Mouse (Mus musculus) retina, postnatal 7 days (tissue): ENCODE data around the gene C1qtnf3.
"Not testable (repeated sequence)": the region's sequence is repeated elsewhere in the genome, so short reads cannot be mapped to it uniquely, and the experiment has no call there.

Experiments used
- DNase-seq: peaks from one replicate; pipeline ENCODE4 v3.0.0-alpha.2; 2012; ENCODE audit warnings: low read depth, low spot score

C1qtnf3 gene

GRCm38 (mm10) chr15:10959277-10960026 is 7.3 kb downstream of the C1qtnf3 start:
- no peak for DNase-seq

DNA sequence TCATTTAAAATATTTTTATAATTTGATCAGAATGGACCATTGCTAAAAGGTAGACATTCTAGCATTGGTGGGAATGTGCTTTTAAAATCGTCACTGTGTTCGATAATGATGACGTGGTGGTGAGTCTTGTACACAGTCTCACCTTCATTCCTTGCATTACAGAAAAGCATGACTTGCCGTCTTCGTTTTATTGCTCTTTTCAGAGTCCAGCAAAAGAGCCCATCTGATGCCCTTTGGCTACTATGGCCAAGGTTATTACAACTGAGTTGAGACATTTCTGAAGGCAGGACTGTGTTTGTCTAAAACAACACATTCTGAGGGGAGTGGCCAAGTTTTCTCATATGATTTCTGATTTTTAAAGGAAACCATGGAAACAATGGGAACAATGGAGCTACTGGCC is 8.1 kb downstream of the C1qtnf3 start:
- DNase-seq, result no peak

- DNase-seq, result no peak
Measured at GRCm38 (mm10) chr15:10962601-10963000, 10.5 kb downstream of the C1qtnf3 start.

DNA sequence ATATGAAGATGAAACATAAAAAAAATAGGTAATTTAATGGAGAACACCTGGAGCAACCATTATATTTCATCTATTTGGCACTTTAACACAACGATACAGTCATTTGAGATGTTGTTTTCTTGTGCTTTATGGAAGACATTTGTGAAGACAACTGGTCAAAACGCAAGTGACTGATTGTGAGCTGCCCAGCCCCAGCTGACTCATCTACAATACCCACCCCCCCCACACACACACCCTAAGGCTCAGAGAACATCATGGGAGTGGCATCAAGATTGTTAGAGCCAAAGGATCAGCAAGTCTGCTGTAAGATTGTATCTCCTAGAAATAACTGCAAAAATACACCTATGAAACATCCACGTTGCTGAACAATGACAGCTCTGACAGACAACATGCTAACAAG is 17.3 kb downstream of the C1qtnf3 start:
- DNase-seq, result no peak

DNA sequence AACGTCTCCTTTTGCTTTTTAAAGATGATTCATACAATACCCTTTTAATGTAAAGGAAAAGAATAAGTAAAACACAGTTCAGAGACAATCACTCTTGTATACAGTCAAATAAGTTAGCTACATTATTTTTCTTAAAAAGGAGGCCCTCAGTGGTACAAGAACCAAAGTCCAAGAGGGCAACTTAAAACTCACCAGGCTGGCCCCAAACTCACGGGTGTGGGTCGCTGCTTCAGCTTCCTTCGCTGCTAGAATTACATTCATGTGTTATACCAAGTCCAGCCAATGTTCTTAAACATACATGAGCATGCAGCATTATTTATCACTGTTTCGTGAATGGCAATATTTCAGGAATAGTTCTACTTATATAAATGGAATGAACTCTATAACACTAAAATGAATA is 18.6 kb downstream of the C1qtnf3 start:
- DNase-seq, result no peak

DNA sequence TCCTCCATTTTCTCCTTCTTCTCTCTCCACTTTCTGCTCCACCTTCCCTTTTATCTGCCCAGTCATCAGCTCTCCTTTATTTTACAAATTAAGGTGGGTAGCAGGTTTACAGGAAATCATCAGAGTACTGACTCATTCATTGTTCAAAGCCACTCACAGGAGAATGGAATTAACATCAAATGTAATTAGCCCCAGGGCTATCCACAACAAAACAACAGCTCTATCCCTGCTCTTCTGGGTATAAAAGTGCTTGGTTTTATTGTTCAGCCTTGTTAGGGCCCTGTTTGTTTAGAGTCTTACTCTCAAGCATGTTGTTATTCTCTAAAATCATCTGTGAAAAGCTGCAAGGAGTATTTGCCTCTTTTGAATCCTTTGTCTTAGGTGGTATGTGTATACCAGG is 25.0 kb downstream of the C1qtnf3 start:
- no peak for DNase-seq

GRCm38 (mm10) chr15:10980712-10981111 is 28.6 kb downstream of the C1qtnf3 start:
- DNase-seq, result no peak

- DNase-seq, result peak; percentile 83
Measured at GRCm38 (mm10) chr15:10981377-10982063, 29.4 kb downstream of the C1qtnf3 start, which contains the start of gene Amacr. Gene Amacr, plus strand, starts transcription at chr15:10981756.

- no peak for DNase-seq
Measured at GRCm38 (mm10) chr15:10982064-10982435, 29.9 kb downstream of the C1qtnf3 start.

GRCm38 (mm10) chr15:10985756-10986155 is 33.6 kb downstream of the C1qtnf3 start:
- no peak for DNase-seq

- not testable (repeated sequence) for DNase-seq
Measured at GRCm38 (mm10) chr15:10986477-10986876, 34.3 kb downstream of the C1qtnf3 start.

GRCm38 (mm10) chr15:10990411-10990810 is 38.3 kb downstream of the C1qtnf3 start:
- DNase-seq, result no peak

GRCm38 (mm10) chr15:10991566-10991965 is 39.4 kb downstream of the C1qtnf3 start:
- DNase-seq, result no peak

- DNase-seq, result no peak
Measured at GRCm38 (mm10) chr15:10999832-11000231, 47.7 kb downstream of the C1qtnf3 start.

- no peak for DNase-seq
Measured at GRCm38 (mm10) chr15:11000421-11000820, 48.3 kb downstream of the C1qtnf3 start, which contains the start of gene Slc45a2. Gene Slc45a2, plus strand, starts transcription at chr15:11000721.

- DNase-seq, result no peak
Measured at GRCm38 (mm10) chr15:11003791-11004190, 51.7 kb downstream of the C1qtnf3 start.

- no peak for DNase-seq
Measured at GRCm38 (mm10) chr15:11004646-11005045, 52.5 kb downstream of the C1qtnf3 start.

DNA sequence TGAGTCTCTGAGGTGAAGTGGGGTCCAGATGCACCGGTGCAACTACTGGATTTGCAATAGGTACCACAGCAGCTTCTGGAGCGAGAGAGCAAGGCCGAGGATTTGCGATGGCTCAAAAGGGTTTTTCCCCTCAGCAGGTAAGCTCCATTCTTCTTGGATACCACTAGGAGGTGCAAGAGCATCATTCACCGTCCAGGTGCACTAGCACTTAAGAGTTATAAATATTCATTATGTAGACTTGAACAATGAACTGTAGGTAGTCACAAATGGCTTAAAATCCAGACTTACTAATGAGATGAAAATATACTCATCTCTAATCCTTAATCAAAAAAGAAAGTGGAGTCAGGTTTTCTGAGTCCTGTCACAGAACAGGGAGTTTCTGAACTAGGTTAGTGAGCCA is 56.6 kb downstream of the C1qtnf3 start:
- no peak for DNase-seq

- DNase-seq, result no peak
Measured at GRCm38 (mm10) chr15:11010976-11011548, 58.9 kb downstream of the C1qtnf3 start.

GRCm38 (mm10) chr15:11014931-11015330 is 62.8 kb downstream of the C1qtnf3 start:
- DNase-seq, result no peak

DNA sequence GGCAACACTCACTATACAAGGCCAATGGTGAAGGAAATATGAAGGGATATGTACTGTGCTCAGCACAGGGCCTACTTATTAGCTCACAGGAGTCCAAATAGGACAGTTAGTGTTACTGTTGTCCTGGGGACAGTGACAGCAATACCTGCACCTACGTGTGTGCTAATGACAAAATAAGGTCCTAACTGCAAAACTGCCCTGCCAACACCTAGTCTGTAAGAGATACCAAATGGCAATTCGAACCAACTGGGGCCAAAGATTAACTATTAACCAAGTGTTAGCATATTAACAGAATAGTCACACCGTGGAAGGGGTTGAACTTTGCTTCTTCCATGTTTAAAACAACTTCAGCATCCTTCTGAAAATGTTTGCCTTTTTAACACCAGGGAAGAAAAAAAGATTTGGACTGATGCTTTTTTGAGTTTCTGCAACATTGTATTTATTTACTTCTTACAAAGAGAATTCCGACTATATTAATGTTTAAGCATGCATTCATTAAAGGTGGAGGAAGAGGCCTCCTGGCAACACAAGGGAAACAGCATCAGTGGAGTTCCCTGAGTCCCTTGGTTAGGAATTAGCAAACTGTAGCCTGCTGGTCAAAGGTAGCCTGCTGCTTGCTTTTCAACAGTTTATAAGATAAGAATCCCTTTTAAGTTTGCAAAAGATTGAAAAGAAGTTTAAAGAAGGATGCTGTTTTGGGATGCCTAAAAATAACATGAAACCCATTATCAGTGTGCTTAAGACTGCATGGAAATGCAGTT is 74.8 kb downstream of the C1qtnf3 start:
- DNase-seq, result no peak
